Mouse (Mus musculus): ENCODE measurements around the gene Tmem129.
A peak's percentile ranks its signal among the peaks of the same experiment; 100 is the strongest.

Gene Tmem129

DNA sequence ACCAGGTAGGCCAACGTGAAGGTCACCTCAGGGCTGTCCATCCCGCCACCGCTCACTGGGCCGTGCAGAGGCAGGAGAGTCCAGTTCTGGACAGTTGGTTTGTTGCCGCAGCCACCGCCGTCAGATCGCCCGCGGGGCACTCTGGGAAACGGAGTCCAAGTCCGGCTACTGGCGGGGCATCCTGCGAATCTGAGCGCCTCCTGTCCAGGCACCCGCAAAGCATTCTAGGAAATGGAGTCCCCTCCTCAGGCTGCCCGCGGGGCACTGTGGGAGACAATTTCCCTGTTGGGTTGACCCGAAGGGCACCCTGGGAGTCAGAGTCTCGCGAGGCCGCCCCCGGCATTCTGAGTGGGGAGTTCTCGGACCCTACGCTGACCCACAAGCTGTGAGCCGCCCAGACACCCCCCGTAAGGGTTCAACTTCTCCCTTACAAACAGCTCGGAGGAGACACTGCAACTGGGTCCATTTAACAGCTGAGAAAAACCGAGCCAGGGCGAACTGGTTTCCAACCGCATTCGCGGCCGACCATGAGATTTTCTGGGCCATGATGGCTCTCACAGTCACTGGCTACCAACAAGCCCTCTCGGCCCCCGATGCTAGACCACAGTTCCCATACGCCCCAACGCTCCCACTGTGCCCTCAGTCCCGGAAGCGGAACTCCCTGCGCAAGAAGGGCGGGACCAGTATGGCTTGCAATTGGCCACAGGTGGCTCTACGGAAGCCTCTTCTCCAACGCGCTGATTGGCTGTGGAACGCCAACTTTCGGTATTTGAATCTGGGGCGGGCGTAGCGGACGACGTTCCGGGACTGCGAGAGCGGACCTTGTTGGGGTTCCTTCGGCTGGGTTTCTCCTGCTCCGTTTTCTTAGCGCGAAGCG, at the start of gene Tmem129, which contains the start of gene Tacc3:
Gene Tmem129, minus strand, starts transcription at position 630 of the 877 bp plus-strand sequence.
Gene Tacc3, plus strand, starts transcription at position 342 of the 877 bp plus-strand sequence.
- peak; percentile 96 for DNase-seq

DNA sequence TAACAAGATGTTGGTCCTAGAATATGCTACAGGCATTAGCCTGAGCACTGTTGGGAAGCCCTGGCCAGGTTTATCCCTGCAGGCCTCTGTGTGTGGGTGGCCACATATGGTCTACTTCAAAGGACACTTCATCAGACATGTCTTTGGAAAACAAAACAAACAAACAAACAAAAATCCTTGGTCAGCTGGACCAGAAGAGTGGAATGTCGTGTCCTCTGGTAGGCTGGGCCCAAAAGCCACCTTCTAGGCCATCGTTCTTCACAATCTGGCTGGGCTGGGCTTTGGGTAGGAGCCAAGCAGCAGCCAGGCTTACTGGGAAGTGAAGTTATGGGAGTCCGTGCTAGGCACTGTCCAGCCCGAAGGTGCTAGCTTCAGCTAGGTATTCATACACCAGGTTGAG, 48.9 kb upstream of the Tmem129 start:
- DNase-seq: no peak

DNA sequence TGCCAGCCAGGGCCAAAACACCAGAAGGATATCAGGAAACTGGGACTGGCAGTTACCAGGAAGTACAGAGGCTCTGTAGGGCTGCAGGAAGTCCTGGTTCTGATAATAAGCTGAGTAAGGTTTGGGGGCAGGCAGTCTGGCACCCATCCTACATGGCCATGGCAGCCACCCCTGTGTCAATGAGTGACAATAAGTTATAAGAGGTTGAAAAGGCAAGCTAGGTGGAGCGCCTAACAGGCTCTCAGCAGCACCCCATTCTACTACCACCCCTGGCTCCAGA, 48.1 kb upstream of the Tmem129 start:
- no peak for DNase-seq

DNA sequence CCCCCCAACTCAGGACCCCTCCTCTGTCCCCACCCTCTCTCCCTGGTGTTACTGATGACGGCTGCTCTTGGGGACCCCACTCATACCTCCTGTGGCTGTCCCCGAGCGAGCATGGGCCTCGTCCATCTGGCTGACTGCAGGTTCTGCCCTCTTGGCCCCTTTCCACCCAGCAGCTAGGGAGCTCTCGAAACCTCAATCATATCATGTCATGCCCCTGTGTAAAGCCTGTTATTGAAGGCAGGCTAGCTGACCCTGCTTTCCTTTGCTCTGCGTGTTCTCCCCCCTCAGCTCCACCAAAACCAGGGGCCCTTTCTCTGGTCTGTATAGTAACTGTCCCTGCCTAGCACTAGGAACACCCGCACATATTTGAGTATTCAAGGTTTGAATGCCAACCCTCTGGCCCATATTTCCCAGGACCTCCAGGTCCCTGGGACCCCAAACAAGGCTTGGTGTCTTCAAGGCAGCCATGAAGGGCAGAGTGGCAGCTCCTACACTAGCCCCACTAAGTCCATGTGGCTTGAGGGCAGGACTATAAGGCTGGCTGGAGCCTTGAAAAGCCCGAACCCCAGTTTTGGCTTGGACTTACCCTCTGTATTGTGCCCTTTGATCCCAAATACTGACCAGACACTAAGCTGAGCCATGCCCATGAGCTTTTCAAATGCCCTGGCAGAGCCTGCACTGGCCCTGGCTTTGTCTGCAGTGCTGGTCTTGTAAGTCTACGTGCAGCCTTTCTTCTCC, 47.6 kb upstream of the Tmem129 start:
- DNase-seq: no peak

DNA sequence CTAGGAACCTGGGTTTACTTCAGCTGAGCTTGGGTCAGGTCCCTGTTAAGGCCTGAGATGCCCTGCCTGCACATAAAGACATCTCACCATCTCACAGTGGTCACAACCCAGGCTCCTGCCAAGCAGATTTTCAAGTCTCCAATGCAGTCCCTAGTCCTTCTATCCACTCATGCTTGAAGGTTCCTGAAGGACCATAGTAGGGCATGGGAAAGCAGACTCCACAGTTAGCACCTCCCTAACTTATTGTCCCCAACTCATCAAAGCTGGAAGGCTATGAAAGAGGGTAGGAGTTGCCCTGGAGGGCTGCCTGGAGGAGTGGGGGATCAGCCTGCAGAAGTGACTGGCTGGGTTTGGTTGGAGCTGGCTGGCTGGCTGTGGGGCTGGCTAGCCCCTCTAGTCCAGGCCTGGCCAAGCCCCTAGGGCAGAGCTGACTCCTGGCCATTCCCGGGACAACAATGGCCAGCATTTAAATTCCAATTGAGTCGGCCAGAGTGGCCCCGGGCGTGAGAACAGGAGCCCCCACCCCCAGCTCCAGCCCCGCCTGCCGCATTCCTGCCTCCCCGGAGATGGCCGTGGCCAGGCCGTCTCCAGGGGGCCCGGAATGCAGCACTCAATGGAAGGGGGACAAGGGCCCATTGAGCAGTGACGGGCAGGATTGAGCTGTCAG, 46.9 kb upstream of the Tmem129 start:
- DNase-seq: peak; percentile 41

DNA sequence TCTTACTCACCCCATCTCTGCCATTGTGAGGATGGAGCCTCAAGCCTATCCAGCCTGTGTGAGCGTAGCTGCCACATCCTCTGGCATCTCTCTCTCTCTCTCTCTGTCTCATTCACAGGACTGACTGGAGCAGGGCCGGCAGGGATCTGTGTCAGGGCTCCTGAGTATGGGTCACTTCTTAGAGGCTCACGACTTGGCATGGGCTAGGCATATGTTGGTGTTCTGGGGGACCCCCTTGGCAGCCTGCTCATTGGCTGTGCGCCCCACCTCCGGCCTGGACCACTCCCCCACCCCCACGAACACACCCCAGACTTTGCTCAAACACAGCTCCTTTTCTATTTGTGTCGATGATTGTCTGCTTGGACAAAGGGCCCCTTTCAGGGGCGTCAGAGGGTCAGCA, 45.8 kb upstream of the Tmem129 start:
- no peak for DNase-seq

DNA sequence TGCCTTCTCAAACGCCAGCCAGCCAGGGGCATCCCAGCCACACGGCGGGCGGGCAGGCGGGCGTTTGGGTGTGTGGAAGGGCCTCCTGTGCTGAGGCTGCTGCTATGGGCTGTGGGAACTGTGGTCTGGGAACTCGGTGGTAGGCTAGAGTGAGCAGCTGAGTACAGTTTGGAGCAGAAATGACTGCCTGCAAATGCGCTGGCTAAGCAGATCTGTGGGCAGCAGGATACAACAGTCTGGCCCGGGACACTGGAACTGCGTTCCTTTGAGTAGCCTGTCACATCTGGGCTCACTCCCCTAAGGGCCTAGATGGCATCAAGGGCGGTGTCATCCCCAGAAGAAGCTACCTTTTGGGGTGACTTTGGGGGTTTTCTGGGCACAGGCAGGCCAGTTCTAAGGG, 43.6 kb upstream of the Tmem129 start:
- no peak for DNase-seq

DNA sequence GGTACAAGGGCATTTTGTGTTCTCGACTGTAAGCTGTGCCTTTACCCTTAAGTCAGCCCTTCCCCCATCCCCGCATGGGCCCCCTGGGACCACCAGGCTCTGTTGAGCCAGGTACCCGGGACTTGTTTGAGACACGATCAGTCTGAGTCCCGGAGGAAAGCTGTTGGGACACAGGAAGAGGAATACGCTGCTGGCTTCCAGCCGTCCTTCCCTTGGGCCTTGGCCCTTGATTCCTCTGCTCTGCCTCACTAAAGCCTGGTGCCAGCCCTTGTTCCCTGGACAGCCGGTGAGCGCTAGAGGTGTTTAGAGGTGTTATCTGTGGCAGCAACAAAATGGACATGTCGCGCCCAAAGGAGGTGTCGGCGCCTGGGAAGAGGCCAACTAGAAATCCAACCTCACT, 41.8 kb upstream of the Tmem129 start:
- no peak for DNase-seq

DNA sequence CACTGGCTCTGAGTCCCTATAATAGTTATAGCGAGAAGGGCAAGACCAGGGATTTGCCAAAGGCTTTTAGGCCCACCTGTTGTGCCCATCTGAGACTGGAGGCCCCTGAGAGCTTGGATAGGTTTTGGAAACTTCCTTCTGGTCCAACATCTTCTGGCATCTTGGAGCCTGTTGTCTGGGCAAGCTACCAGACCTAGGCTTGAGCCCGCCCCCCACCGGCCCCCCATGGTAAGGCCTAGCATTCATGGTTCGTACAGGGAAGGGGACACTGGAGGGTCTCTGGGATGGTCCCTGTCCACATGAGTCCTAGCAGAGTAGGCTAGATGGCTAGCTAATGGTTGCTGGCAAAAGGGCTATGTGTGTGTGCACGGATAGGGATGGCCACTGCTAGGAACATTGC, 40.5 kb upstream of the Tmem129 start:
- DNase-seq: no peak

DNA sequence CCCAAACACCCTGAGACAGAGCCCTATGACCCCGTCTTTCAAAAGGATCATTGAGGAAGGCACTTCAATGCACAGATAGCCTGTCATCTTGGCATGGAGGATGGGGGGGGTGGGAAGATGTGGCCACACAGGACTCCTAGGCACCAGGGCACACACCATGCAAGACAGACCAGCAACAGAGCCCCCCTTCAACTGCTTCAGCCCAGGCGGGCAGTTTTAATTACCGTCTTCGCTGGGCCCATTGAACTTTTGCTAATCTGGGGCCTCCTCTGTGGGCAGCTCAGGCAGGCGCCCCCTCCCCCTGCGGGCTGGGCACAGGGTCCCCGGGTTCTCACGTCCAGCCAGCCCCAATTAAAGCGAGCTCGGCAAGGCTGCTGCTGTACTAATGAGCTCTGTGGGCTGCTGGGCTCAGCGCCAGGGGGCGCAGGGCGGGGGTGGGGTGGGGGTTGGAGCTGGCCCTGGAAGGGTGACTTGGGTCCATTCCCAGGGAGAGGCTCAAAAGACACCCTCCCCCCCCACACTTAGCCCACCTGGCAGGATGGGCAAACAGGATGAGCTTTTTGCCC, 39.8 kb upstream of the Tmem129 start:
- DNase-seq: no peak

DNA sequence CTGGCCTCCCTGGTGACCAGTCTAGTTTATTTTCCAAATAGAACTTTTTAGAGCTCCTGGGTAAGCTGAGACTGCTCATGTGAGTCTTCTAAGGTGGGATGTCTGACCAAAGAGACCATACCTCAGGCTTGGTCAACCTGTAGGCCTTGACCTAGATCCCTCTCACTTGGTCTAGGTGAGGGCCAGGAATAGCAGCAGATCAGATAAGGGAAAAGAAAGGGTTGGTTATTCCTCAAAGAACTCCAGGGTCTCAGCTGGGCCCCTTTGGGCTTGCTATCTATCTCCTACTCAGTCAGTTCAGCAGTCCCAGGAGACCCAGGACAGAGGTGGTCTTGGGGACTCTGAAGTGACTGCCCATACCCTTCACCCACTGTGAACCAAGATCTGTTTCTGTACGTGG, 39.3 kb upstream of the Tmem129 start:
- DNase-seq: no peak

DNA sequence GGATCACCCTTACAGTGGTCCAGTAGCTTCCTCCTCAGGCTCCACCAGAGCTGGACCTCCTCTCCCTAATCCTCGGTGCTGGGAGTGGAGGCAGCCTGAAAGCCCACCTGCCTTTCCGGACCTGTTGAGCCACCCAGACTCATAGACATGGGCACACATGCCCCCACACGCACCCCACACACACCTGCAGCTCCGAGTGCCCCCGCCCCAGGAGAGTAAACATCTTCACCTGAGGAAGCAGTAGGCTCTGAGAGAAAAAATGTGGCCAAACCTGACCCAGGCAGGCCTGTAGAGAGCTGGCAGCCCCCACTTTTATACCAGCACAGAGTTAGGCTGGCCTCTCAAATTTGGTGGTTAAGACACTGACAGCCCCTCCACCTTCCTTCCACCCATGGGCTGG, 38.2 kb upstream of the Tmem129 start:
- DNase-seq: no peak

DNA sequence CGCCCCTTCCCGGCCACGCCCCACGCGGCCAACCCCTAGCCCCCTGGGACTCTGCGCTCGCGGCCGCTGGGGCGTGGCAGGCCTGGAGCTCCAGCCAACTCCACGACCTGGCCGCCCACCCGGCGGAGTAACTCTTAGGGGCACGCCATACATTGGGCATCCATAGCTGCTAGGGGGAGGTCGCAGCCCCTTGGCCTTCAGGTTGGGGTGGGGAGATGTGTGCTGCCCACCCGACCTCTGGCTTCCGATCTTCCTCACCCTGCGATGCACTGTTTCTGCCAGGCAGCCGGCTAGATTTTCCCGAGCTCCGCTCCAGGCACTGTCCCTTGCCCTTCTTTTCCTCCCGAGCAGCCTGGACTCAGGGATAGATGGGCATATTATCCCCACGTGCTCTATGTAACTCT, 37.5 kb upstream of the Tmem129 start:
- DNase-seq: no peak

DNA sequence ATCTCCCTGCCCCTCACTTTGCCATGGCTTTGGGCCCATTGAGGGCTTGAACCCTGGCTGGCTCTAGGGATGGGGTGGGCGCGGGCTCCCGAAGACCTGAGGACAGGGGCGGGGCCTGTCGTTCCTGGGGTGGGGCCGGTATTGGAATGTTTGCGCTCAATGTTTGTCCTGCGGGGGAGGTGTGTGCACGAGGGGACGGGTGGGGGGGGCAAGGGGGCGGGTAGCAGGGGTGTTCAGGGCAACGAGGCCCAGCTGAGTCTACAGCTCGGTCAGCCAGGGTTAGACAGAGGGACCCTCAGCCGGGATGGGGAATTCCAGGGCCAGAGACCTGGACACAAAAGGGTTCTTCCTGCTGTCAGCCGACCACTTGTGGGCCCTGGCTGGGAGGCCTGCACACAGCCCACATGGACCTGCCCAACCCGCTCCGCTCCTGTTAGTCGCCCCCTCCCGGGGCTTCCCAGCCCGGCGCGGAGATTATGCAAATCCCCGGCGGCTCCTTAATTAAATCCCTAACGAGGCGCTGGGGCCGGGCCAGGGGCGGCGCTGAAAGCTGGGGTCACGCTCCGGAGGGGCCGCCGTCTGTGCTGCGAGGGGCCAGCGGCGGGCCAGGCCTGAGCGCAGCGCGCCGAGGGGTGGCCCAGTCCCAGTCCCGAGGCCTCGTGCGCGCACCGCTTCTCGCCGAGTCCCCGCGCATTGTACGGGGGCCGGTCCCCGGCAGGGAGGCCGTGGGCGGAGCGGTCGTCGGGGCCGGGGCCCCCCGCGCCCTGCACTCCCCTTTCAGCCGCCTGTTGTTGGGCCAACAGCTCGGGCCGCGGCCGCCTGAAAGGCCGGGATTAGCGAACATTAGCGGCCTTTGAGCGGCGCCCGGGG, 36.9 kb upstream of the Tmem129 start:
- DNase-seq: peak; percentile 58

DNA sequence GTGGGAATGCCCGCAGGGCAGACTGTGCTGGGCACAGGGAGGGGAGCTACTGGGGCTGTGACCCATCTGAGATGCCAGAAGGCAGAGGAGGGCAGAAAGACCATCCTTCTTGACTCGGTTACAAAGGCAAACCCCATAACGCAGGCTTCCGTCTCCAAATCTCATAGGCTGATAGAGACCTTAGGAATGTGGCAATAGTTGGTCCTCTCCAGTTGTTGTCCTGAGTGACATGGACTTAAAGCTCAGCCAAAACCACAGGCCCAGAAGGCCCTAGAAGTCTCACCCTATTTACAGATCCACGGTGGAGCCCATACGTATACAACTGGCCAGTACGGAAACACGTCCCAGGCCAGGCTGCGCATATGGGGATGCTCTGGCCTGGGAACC, 36.2 kb upstream of the Tmem129 start:
- no peak for DNase-seq

DNA sequence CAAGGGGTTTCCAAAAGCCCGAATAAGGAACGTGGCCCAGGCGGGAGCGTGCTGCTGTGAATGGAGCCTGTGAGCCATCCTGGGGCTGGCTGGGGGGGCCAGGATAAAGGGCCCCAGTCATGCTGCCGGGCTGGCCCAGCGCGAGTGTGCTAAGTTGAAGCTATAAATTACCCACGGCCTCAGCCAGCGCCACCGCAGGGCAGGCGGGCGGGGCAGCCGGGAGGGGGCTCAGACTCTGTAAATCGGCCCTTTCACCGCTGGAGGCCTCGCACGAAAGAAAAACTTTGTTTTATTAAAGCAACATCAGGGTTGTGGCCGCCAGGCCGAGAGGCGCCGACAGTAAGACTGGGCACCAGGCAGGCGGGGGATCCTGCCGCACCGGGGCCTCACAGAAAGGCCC, 34.2 kb upstream of the Tmem129 start:
- DNase-seq: no peak

DNA sequence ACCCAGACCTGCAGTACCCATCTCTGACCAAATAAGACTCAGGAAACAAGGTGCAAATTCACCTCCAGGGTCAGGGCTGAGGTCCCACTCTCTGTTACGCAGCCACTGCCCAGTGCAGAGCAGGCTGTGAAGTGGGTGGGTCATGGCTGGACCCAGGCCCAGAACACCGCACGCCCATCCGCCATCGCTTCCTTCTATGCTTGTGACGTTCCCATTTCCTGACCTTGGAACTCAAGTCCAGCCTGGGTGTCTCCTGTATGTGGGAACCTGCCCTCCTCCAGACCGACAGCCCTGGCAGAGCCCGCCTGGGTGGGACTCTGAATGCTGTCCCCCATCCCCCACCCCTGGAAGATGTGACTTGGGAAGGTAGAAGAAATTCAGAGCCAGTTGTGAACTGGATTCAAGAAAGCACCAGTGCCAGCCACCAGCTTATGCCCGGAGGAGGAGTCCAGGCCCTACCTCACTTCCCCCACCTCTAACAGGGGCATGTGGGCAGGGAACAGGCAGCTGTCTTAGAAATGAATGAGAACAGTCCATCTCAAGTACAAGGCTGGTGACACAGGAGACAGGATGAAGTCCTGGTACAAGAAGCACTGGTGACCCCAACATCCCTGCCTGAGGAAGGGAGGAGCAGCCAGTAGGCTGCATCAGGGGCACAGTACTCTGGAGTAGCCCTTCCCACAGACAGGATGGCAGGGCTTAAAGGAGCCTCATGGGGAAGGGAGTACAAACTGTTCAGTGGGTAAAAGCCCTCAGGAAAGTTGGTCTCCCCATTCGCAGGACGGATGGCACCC, 31.8 kb upstream of the Tmem129 start:
- no peak for DNase-seq

DNA sequence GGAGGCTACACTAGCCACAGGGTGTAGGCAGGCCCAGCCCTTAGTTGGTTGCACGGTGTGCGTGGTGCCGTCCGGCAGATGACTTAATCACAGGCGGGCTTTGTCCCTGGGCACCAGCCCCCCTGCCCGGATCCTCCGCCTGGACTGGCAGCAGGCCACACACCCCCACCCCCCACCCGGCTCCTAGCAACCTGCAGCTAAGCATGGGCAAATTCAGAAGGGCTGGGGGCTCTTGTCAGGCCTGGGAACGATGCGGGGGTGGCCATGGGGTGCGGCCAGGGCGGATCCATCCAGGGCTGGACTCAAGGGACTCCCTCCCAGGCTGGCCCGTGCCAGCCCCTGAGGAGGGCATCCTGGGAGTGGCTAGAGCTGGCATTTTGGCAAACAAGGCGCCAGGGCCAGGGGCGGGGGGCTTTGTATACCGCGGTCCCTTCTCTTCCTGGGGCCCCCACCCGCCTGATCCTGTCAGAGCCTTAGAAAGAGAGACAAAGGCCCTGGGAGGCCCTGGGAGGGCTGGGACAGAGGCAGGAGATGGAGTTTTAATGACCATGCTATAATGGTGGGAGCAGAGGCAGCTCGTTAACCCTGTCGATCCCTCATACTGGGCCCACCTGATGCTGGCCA, 31.1 kb upstream of the Tmem129 start:
- no peak for DNase-seq

DNA sequence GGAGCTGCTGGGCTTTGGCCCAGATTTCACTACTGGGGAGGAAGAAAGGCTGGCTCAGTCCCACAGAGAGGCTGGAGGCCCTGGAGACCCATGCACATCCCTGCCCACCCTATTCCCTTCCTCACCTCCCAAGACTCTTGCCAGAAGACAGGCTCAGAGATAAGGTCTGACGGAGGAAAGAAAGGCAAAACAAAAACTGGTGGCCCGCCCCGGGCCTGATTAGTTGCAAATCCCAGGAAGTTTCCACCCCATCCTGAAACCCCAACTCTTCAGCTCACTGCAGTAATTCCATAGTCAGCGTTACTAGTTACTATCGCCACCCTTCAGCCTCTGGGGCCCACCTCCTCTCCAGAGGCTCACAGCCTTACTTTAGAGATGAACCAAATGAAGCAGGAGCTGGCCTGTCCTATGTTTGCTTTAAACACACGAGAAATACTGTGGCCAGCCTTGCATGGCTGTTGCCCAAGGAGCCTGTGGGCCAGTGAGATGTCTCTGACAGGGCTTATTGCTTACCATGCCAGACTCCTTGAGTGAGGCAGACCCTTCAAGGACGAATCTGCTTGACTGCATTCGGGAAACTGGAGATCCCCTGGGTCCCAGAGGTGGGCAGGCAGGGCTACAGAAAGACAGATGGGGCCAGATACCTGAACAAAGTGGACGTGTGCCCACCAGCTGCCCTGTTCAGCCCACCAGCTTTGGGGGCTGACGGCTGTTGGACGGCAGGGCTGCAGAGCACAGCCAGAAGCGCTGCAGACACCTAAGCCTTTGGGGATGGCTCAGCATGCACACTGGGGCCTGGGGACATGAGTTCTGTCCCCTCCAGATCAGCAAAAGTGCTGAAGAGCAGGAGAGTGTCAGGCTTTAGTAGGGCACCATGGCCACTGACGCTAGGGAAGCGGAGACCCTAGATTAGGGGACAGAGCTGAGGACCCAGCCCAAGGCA, 30.3 kb upstream of the Tmem129 start:
- no peak for DNase-seq

DNA sequence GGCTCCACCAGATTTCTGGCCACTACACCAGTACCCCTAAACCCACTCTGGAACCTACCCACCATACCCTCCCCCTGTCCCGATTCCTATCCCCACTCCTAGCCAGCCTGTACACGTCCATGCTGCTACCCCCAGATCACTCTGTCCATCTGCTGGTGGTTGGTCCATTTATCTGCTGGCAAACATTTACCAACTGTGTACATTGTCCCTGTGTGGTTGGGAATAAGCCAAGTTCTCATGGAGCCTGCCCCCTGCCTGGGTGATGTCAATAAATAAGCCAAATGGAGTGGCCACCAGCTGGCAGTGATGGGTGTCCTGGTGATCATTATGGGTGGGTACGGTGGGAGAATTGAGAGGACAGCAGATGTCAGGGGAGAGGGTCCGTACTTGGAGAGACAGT, 28.9 kb upstream of the Tmem129 start:
- DNase-seq: no peak

Data from right cerebral cortex, postnatal 14 days (tissue).